9 mouse cellular contexts compared by ENCODE assay signal in genomic region chr9:79829842-79830800, GRCm38 (mm10). TPM values are rescaled to one million over a fixed set of nuclear protein-coding genes. Genes with fewer than 3 reads are reported as not detected.
DNase-seq lines count a peak whose midpoint lies in the region; ATAC-seq lines count a peak whose summit lies in the region.
"Had no signal": no experiment of that assay in that cellular context is flagged by ENCODE, and none has a peak within 500 bp of the region (broad histone marks: within the 10 kb centered on the region; RNA-seq: fewer than 3 reads in every experiment).

No protein-coding gene starts in this region.

- no peaks in the 10 kb centered on the region for H3K27me3 ChIP-seq in heart, embryonic 12.5 days (replicated peaks)
- H3K27me3 ChIP-seq in lung, embryonic 15.5 days: no peaks in the 10 kb centered on the region
- H3K27me3 ChIP-seq in neural tube, embryonic 14.5 days (ENCODE audit: control insufficient read depth, insufficient read depth, low read length): no peaks in the 10 kb centered on the region

- 0 out of 2 replicates have a peak overlapping the region, but pooled peaks have one; percentile 8 for H3K27ac ChIP-seq in heart, embryonic 12.5 days (ENCODE audit: poor library complexity, severe bottlenecking)
- H3K27ac ChIP-seq in lung, embryonic 15.5 days: peak overlapping the region; percentile 61
- H3K27ac ChIP-seq in neural tube, embryonic 14.5 days (ENCODE audit: low read depth, low read length): no peak overlapping the region

- peaks cover 17% of the 10 kb centered on the region for H3K4me1 ChIP-seq in heart, embryonic 12.5 days (replicated peaks)
- H3K4me1 ChIP-seq in lung, embryonic 15.5 days: peaks cover 17% of the 10 kb centered on the region
- no peaks in the 10 kb centered on the region for H3K4me1 ChIP-seq in neural tube, embryonic 14.5 days (ENCODE audit: control insufficient read depth, insufficient read depth, low read length)

- no peak for ATAC-seq in heart, embryonic 12.5 days (ENCODE audit: insufficient number of reproducible peaks, low FRiP score)
- ATAC-seq in lung, embryonic 15.5 days (ENCODE audit: borderline replicate concordance, extremely low read depth, low FRiP score, low TSS enrichment): peak; percentile 60
- ATAC-seq in neural tube, embryonic 14.5 days (ENCODE audit: low read depth): no peak

- peak overlapping the region; percentile 38 for H3K4me2 ChIP-seq in heart, embryonic 12.5 days
- peak overlapping the region; percentile 41 for H3K4me2 ChIP-seq in lung, embryonic 15.5 days
- peak overlapping the region; percentile 33; the same call in 1 of the 2 replicates for H3K4me2 ChIP-seq in neural tube, embryonic 14.5 days (ENCODE audit: low read depth, low read length)

- H3K36me3 ChIP-seq in heart, embryonic 12.5 days: no peaks in the 10 kb centered on the region
- H3K36me3 ChIP-seq in lung, embryonic 15.5 days: no peaks in the 10 kb centered on the region
- no peaks in the 10 kb centered on the region for H3K36me3 ChIP-seq in neural tube, embryonic 14.5 days (ENCODE audit: control insufficient read depth, insufficient read depth, low read length)

- intact Hi-C loops in heart, postnatal 25 days (cut with DNase I): no loop called here
- intact Hi-C loops in gastrocnemius, postnatal 36 days (cut with DNase I): no loop called here

- H3K9me3 ChIP-seq in heart, embryonic 12.5 days (replicated peaks): no peaks in the 10 kb centered on the region
- H3K9me3 ChIP-seq in lung, embryonic 15.5 days: no peaks in the 10 kb centered on the region
- no peaks in the 10 kb centered on the region for H3K9me3 ChIP-seq in neural tube, embryonic 14.5 days (ENCODE audit: control insufficient read depth, low read length)

- DNase-seq in heart, adult 8-10 months (ENCODE audit: low spot score): peak; percentile 16
- no peak for DNase-seq in heart, postnatal 25 days (ENCODE audit: low spot score)
- DNase-seq in gastrocnemius, postnatal 36 days: no peak
- DNase-seq in thymus, adult 18-20 months: no peak
- no peak for DNase-seq in cerebellum, adult 8-10 months
- DNase-seq: cerebellum, adult 18-20 months had no signal

- H3K4me3 ChIP-seq in heart, embryonic 12.5 days: no peak overlapping the region
- no peak overlapping the region for H3K4me3 ChIP-seq in lung, embryonic 15.5 days
- no peak overlapping the region for H3K4me3 ChIP-seq in neural tube, embryonic 14.5 days (ENCODE audit: low read depth, low read length)

- 58% methylated on average over 23 of the region's 23 CpGs for WGBS in heart, embryonic 12.5 days
- 35% methylated on average over 23 of the region's 23 CpGs for WGBS in lung, embryonic 15.5 days
- 58% methylated on average over 23 of the region's 23 CpGs for WGBS in neural tube, embryonic 14.5 days

- H3K9ac ChIP-seq in heart, embryonic 12.5 days: no peak overlapping the region
- peak overlapping the region; percentile 4; the same call in 1 of the 2 replicates for H3K9ac ChIP-seq in lung, embryonic 15.5 days
- H3K9ac ChIP-seq in neural tube, embryonic 14.5 days (replicated peaks; ENCODE audit: low read depth, low read length): no peak overlapping the region

RNA-seq across cellular contexts. Expression of gene Tmem30a, which starts 36.8 kb away (rescaled TPM):
- total RNA-seq in heart, adult 8-10 months (2022): 10 to 100 TPM; 65.8 to 70.2 (median 67.9) TPM
- 10 to 100 TPM; 53.8 to 60.6 TPM for total RNA-seq in heart, postnatal 25 days (2021)
- polyA plus RNA-seq in heart, embryonic 12.5 days (2016; fragmentation: Nextera tagmentation; extraction: Ambion mirVana): 109 and 111 TPM in 2 replicates
- polyA plus RNA-seq in lung, embryonic 15.5 days (2015; fragmentation: Nextera tagmentation; extraction: Ambion mirVana): 97.5 and 101 TPM in 2 replicates
- polyA plus RNA-seq in neural tube, embryonic 14.5 days (2014; fragmentation: Nextera tagmentation; extraction: Ambion mirVana): 124 and 137 TPM in 2 replicates
- 10 to 100 TPM; 45.5 to 48.1 TPM for total RNA-seq in gastrocnemius, postnatal 36 days (2021)
